Mouse (Mus musculus) MEL (cell line): ENCODE results near the gene Prokr2. TPM values are rescaled to one million over a fixed set of nuclear protein-coding genes. Genes with fewer than 3 reads are reported as not detected.
"Not testable (repeated sequence)": the region's sequence is repeated elsewhere in the genome, so short reads cannot be mapped to it uniquely, and the experiment has no call there.

Source experiments
- DNase-seq: peaks from one replicate; pipeline ENCODE4 v3.0.0; 2011; ENCODE audit warnings: low read depth, low spot score
- H3K27ac ChIP-seq: 2 replicates; pipeline ENCODE4 v1.5.1; 2012; ENCODE audit warnings: low read depth, mild to moderate bottlenecking, control low read depth, low read length, moderate library complexity; ENCODE audit not compliant: control insufficient read depth
- H3K27me3 ChIP-seq, 2 experiments: fragments of 150-350 bp in 1 of 2; sonication (generic) in 1 of 2; 2 replicates each; pipeline ENCODE4 v1.6.1; 2012; ENCODE audit warnings: low read length in 2 of 2, mild to moderate bottlenecking in 2 of 2, improper control_type of control experiment in 1 of 2, moderate library complexity in 1 of 2; ENCODE audit not compliant: insufficient read depth in 2 of 2, control insufficient read depth in 1 of 2
- H3K36me3 ChIP-seq, 2 experiments: 2 replicates each; pipeline ENCODE4 v1.6.1; 2012 to 2014; ENCODE audit warnings: low read length in 2 of 2, improper control_type of control experiment in 1 of 2, inconsistent platforms in 1 of 2, mild to moderate bottlenecking in 1 of 2; ENCODE audit not compliant: insufficient read depth in 2 of 2, control insufficient read depth in 1 of 2
- H3K4me1 ChIP-seq, 2 experiments: fragments of 150-350 bp in 1 of 2; sonication (generic) in 1 of 2; 2 replicates each; pipeline ENCODE4 v1.6.1; 2012; ENCODE audit warnings: low read length in 2 of 2, improper control_type of control experiment in 1 of 2, mild to moderate bottlenecking in 1 of 2; ENCODE audit not compliant: insufficient read depth in 2 of 2, control insufficient read depth in 1 of 2
- H3K4me3 ChIP-seq, 2 experiments: fragments of 150-350 bp in 1 of 2; sonication (generic) in 1 of 2; 2 replicates each; pipeline ENCODE4 v1.5.1; 2012; ENCODE audit warnings: low read depth in 2 of 2, low read length in 2 of 2, mild to moderate bottlenecking in 2 of 2, moderate library complexity in 2 of 2, control low read depth in 1 of 2, improper control_type of control experiment in 1 of 2; ENCODE audit not compliant: control insufficient read depth in 1 of 2, insufficient read depth in 1 of 2
- H3K79me2 ChIP-seq: 2 replicates; pipeline ENCODE4 v1.6.1; 2012; ENCODE audit warnings: mild to moderate bottlenecking, low read length, moderate library complexity; ENCODE audit not compliant: control insufficient read depth, poor library complexity, insufficient read depth
- H3K9ac ChIP-seq: 2 replicates; pipeline ENCODE4 v1.6.1; 2012; ENCODE audit warnings: low read depth, mild to moderate bottlenecking, control low read depth, low read length, moderate library complexity; ENCODE audit not compliant: control insufficient read depth, poor library complexity, severe bottlenecking
- H3K9me3 ChIP-seq: fragments of 150-350 bp; sonication (generic); replicated peaks from 2 replicates; pipeline ENCODE4 v1.6.1; 2012; ENCODE audit warnings: mild to moderate bottlenecking, low read length, improper control_type of control experiment, moderate library complexity; ENCODE audit not compliant: insufficient read depth
- BHLHE40 ChIP-seq: IDR thresholded peaks from 2 replicates; pipeline ENCODE4 v1.6.1; 2012; ENCODE audit warnings: low read depth, mild to moderate bottlenecking, inconsistent platforms, low read length, improper control_type of control experiment, borderline replicate concordance
- CTCF ChIP-seq, 3 experiments: IDR thresholded peaks in 2 of 3; conservative IDR thresholded peaks in 1 of 3; 2 replicates each; pipeline ENCODE4 v1.5.1; 2011 to 2012; ENCODE audit warnings: low read length in 3 of 3, low read depth in 2 of 3, mild to moderate bottlenecking in 2 of 3, improper control_type of control experiment in 1 of 3, inconsistent platforms in 1 of 3, mixed read lengths in 1 of 3, moderate library complexity in 1 of 3; ENCODE audit not compliant: control insufficient read depth in 1 of 3, insufficient read depth in 1 of 3, poor library complexity in 1 of 3, severe bottlenecking in 1 of 3
- MAFK ChIP-seq: IDR thresholded peaks from 2 replicates; pipeline ENCODE4 v1.6.1; 2011; ENCODE audit warnings: low read depth, mild to moderate bottlenecking, low read length, improper control_type of control experiment, borderline replicate concordance
- MAX ChIP-seq: IDR thresholded peaks from 2 replicates; pipeline ENCODE4 v1.6.1; 2011; ENCODE audit warnings: low read length, improper control_type of control experiment
- POLR2AphosphoS5 ChIP-seq: IDR thresholded peaks from 2 replicates; pipeline ENCODE4 v1.6.1; 2012; ENCODE audit warnings: low read depth, borderline replicate concordance, mild to moderate bottlenecking, inconsistent platforms, low read length, moderate library complexity, mixed read lengths
- RAD21 ChIP-seq: IDR thresholded peaks from 2 replicates; pipeline ENCODE4 v1.6.1; 2011; ENCODE audit warnings: mild to moderate bottlenecking, low read depth, low read length, improper control_type of control experiment
- SMC3 ChIP-seq: IDR thresholded peaks from 2 replicates; pipeline ENCODE4 v1.6.1; 2011; ENCODE audit warnings: low read depth, low read length, improper control_type of control experiment
- ZC3H11A ChIP-seq: IDR thresholded peaks from 2 replicates; pipeline ENCODE4 v1.6.1; 2012; ENCODE audit warnings: low read depth, mild to moderate bottlenecking, inconsistent platforms, low read length, improper control_type of control experiment
- ZNF384 ChIP-seq: IDR thresholded peaks from 2 replicates; pipeline ENCODE4 v1.6.1; 2012; ENCODE audit warnings: low read depth, mild to moderate bottlenecking, inconsistent platforms, low read length, improper control_type of control experiment
- polyA plus RNA-seq, 2 experiments: library from polyadenylated mRNA; stranded (reverse) in 1 of 2; unstranded in 1 of 2; fragments of >175 nt in 1 of 2; fragments of >200 nt in 1 of 2; gene quantifications; 2 replicates each; pipeline versions ENCODE4 v1.2.1 to v1.2.4; 2012; ENCODE audit warnings: low replicate concordance in 2 of 2, low read depth in 1 of 2; ENCODE audit not compliant: insufficient read length in 2 of 2, insufficient read depth in 1 of 2, missing spikeins in 1 of 2
- total RNA-seq: library from RNA; depleted of rRNA; stranded (reverse); fragments of 300-350 nt; gene quantifications from 2 replicates; pipeline ENCODE4 v1.2.3, GENCODE M21; 2012

Prokr2 gene
- total and polyA plus RNA-seq, 3 experiments, result not detected

DNA sequence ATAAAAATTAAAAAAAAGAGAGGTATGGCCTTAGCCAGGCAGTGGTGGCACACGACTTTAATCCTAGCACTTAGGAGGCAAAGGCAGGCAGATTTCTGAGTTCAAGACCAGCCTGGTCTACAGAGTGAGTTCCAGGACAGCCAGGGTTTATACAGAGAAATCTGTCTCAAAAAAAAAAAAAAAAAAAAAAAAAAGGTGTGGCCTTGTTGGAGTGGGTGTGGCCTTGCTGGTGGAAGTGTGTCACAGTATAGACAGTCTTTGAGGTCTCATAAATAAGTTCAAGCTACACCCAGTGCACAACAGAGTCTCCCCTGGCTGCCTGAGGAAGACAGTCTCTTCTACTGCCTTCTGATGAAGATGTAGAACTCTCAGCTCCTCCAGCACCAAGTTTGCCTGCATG lies 68.1 kb downstream of the Prokr2 start:
- H3K27ac ChIP-seq, result no peak overlapping the region
- no peak overlapping the region for H3K9ac ChIP-seq
- TF ChIP-seq MAFK (no peak), BHLHE40 (no peak), ZNF384 (peak; percentile 50; the same call in 1 of the 2 replicates)
- no peak for DNase-seq
- H3K9me3 ChIP-seq, result no peaks in the 10 kb centered on the region
- no peaks in the 10 kb centered on the region for H3K79me2 ChIP-seq
- H3K27me3 ChIP-seq, result no peaks in the 10 kb centered on the region; a peak in 1 of 4 replicates
- no peaks in the 10 kb centered on the region for H3K36me3 ChIP-seq
- H3K4me3 ChIP-seq, result no peak overlapping the region
- no peaks in the 10 kb centered on the region for H3K4me1 ChIP-seq

DNA sequence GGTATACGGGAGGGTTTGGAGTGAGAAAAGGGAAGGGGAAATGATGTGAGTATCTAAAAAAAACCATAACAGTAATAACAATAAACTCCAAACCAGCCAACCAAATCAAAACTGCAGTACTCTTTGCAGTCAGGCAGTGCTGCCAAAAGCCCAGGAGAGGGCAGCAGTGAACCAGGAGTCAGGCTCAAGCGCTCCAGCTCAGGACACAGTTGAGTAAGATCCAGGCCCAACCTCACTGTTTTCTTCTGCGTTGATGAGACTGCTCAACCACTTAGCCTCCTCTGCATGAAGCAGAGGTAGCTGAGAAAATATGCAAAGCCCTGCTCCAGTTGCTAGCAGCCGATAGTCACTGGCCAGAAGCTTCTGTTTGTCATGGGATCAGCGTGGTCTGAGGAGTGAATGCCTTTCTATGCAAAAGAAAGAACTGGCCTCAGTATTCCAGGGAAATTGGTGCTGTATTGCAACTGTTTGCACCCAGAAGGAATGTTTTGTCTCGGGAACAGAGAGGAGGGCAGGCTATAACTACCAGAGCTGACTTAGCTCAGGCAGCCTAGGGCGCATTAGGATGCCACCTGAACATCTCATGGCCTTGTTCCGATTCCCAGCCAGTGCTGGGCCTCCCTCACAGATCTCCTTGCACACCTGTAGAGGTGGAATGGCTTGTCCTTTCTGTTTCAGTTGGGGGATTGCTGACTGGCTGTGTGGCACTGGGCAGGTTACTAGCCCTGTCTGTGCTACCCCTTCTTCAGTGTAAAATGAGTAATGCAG lies 69.0 kb downstream of the Prokr2 start:
- DNase-seq, result peak; percentile 81

DNA sequence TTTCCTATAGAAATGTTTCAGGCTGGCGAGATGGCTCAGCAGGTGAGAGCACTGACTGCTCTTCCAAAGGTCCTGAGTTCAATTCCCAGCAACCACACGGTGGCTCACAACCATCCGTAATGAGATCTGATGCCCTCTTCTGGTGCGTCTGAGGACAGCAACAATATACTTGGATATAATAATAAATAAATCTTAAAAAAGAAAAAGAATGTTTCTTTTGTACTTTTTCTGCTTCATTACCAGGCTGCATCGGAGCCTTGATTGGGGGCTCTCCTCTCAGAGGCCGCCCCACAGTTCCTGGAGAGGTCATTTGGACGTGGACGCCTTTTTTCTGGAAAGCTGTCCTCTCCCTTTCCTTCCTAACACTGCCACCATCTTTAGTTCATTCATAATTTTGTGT lies 71.2 kb downstream of the Prokr2 start:
- not testable (repeated sequence) for H3K27me3 ChIP-seq, H3K4me3 ChIP-seq, H3K27ac ChIP-seq, H3K9ac ChIP-seq, H3K79me2 ChIP-seq, DNase-seq, H3K9me3 ChIP-seq, H3K36me3 ChIP-seq
- H3K4me1 ChIP-seq, result peaks cover 0 to 10% of the 10 kb centered on the region in 2 experiments; a peak in 3 of 4 replicates

More for the DNA sequence above, 69.0 kb downstream of the Prokr2 start:
- Histone ChIP-seq H3K4me3 (no peak overlapping the region), H3K27me3 (no peaks in the 10 kb centered on the region; a peak in 1 of 4 replicates), H3K79me2 (no peaks in the 10 kb centered on the region), H3K4me1 (no peaks in the 10 kb centered on the region), H3K27ac (no peak overlapping the region), H3K36me3 (no peaks in the 10 kb centered on the region), H3K9ac (no peak overlapping the region), H3K9me3 (no peaks in the 10 kb centered on the region)
- TF ChIP-seq RAD21 (peak; percentile 96), POLR2AphosphoS5 (no peak), CTCF (IDR thresholded peaks at IDR 0.05 in 2 of 3, conservative IDR thresholded peaks at IDR 0.05 in 1 of 3; ENCODE audit: control insufficient read depth in 1 of 3, insufficient read depth in 1 of 3, low read depth in 2 of 3, low read length in 3 of 3, poor library complexity in 1 of 3, severe bottlenecking in 1 of 3) (peak; percentile 91 to 94 (median 94)), MAFK (no peak), MAX (no peak), BHLHE40 (no peak), ZC3H11A (peak; percentile 89), SMC3 (peak; percentile 92)
